Mouse (Mus musculus) kidney, adult 2 months (tissue): Measurements from ENCODE around the gene U2af2.

Experiments used
- CTCF ChIP-seq: fragments of 200-500 bp; conservative IDR thresholded peaks from 2 replicates; pipeline ENCODE4 v1.5.1; 2011; ENCODE audit warnings: low read depth, mild to moderate bottlenecking, control low read depth, low read length, moderate library complexity, mixed read lengths; ENCODE audit not compliant: insufficient read depth, insufficient read length
- POLR2A ChIP-seq: fragments of 200-500 bp; IDR thresholded peaks from one replicate; pipeline ENCODE4 v1.6.1; 2011; ENCODE audit warnings: low read depth, low read length, control low read depth

GRCm38 (mm10) chr7:5125078-5125477 is 63.1 kb downstream of the U2af2 start:
- no peak for TF ChIP-seq CTCF
- TF ChIP-seq POLR2A: no peak
